Mouse (Mus musculus): ENCODE results near the gene Ppp1ca. TPM values are rescaled to one million over a fixed set of nuclear protein-coding genes. Genes with fewer than 3 reads are reported as not detected.

Gene Ppp1ca
- polyA plus RNA-seq, 1 experiment from 2014 or later = 520 TPM

DNA sequence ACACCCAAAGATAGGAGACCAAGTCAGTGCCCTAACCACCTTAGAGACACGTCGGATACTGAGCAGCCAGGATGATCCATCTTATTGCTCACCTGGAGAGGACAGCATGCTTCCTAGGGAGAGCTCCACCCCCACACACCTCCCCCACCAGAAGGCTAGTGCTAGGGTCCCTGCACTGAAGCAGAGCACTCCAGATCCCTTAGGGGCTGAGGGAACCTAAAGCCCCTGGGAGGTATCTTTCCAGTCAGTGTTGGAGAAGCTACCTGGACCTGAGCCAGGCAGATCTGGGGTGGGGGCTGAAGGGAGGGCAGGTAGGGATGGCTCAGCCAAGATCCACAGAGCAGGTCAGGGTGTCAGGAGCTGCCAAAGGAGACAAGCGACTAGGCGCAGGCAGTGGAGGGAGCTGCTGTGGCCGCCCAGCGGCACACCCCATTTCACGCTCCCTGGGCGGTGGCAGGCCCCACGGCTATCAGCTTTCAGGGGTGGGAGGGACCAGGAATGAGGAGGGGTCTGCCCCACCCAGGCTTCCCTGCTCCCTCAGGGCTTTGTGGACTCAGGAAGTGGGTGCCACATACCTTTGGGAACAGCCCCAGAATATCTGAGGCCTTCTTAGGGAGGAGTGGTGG, 37.7 kb downstream of the Ppp1ca start:
- no peaks in the 10 kb centered on the region for H3K36me3 ChIP-seq (ENCODE audit: control insufficient read depth, insufficient read depth, low read length)
- no peak overlapping the region for H3K27ac ChIP-seq (ENCODE audit: low read length)
- H3K27me3 ChIP-seq (ENCODE audit: control insufficient read depth, insufficient read depth, low read depth, low read length) = peaks cover 5% of the 10 kb centered on the region; the same call in 1 of the 2 replicates
- no peak overlapping the region for H3K4me3 ChIP-seq (ENCODE audit: low read depth, low read length)
- no peak for ATAC-seq
- H3K9me3 ChIP-seq (replicated peaks; ENCODE audit: control insufficient read depth, low read length, poor library complexity, severe bottlenecking) = no peaks in the 10 kb centered on the region
- H3K4me1 ChIP-seq (ENCODE audit: control insufficient read depth, insufficient read depth, low read length) = peaks cover 11% of the 10 kb centered on the region
- no peak overlapping the region for H3K4me2 ChIP-seq (ENCODE audit: low read length)
- H3K9ac ChIP-seq (ENCODE audit: low read depth, low read length) = 0 out of 2 replicates have a peak overlapping the region, but pooled peaks have one; percentile 20
- WGBS = 34% methylated on average over 9 of the region's 9 CpGs

- H3K36me3 ChIP-seq (ENCODE audit: control insufficient read depth, insufficient read depth, low read length) = no peaks in the 10 kb centered on the region
- 79% methylated on average over 8 of the region's 8 CpGs for whole genome bisulfite sequencing
Observed at GRCm38 (mm10) chr19:4230415-4230814, 38.5 kb downstream of the Ppp1ca start.

GRCm38 (mm10) chr19:4231253-4232185, 39.7 kb downstream of the Ppp1ca start, which contains the start of gene Pold4:
TSS of gene Pold4 (plus strand) at chr19:4231899.
- WGBS = 10% methylated on average over 26 of the region's 26 CpGs
- peak; percentile 92 for ATAC-seq
- H3K36me3 ChIP-seq (ENCODE audit: control insufficient read depth, insufficient read depth, low read length) = no peaks in the 10 kb centered on the region
- H3K4me1 ChIP-seq (ENCODE audit: control insufficient read depth, insufficient read depth, low read length) = peaks cover 11% of the 10 kb centered on the region
- H3K9ac ChIP-seq (ENCODE audit: low read depth, low read length) = peak within 1 kb of the TSS; percentile 75
- no peaks in the 10 kb centered on the region for H3K9me3 ChIP-seq (replicated peaks; ENCODE audit: control insufficient read depth, low read length, poor library complexity, severe bottlenecking)
- peak within 1 kb of the TSS; percentile 64 for H3K4me3 ChIP-seq (ENCODE audit: low read depth, low read length)
- peaks cover 5% of the 10 kb centered on the region; the same call in 1 of the 2 replicates for H3K27me3 ChIP-seq (ENCODE audit: control insufficient read depth, insufficient read depth, low read depth, low read length)
- peak within 1 kb of the TSS; percentile 76 for H3K27ac ChIP-seq (ENCODE audit: low read length)
- H3K4me2 ChIP-seq (ENCODE audit: low read length) = peak within 1 kb of the TSS; percentile 83

More at GRCm38 (mm10) chr19:4230415-4230814, 38.5 kb downstream of the Ppp1ca start:
- Histone ChIP-seq H3K9me3 (replicated peaks; ENCODE audit: control insufficient read depth, low read length, poor library complexity, severe bottlenecking) (no peaks in the 10 kb centered on the region), H3K4me3 (ENCODE audit: low read depth, low read length) (no peak overlapping the region), H3K4me2 (ENCODE audit: low read length) (no peak overlapping the region), H3K4me1 (ENCODE audit: control insufficient read depth, insufficient read depth, low read length) (peaks cover 11% of the 10 kb centered on the region), H3K27ac (ENCODE audit: low read length) (no peak overlapping the region), H3K9ac (ENCODE audit: low read depth, low read length) (no peak overlapping the region), H3K27me3 (ENCODE audit: control insufficient read depth, insufficient read depth, low read depth, low read length) (peaks cover 5% of the 10 kb centered on the region; the same call in 1 of the 2 replicates)
- no peak for ATAC-seq

- H3K9ac ChIP-seq (ENCODE audit: low read depth, low read length) = peak overlapping the region; percentile 75
- peak overlapping the region; percentile 76; the same call in 1 of the 2 replicates for H3K27ac ChIP-seq (ENCODE audit: low read length)
- peak overlapping the region; percentile 64 for H3K4me3 ChIP-seq (ENCODE audit: low read depth, low read length)
- H3K4me2 ChIP-seq (ENCODE audit: low read length) = peak overlapping the region; percentile 83
- no peaks in the 10 kb centered on the region for H3K9me3 ChIP-seq (replicated peaks; ENCODE audit: control insufficient read depth, low read length, poor library complexity, severe bottlenecking)
- WGBS = 24% methylated on average over 2 of the region's 2 CpGs
- peaks cover 11% of the 10 kb centered on the region for H3K4me1 ChIP-seq (ENCODE audit: control insufficient read depth, insufficient read depth, low read length)
- no peaks in the 10 kb centered on the region for H3K36me3 ChIP-seq (ENCODE audit: control insufficient read depth, insufficient read depth, low read length)
- peaks cover 5% of the 10 kb centered on the region; the same call in 1 of the 2 replicates for H3K27me3 ChIP-seq (ENCODE audit: control insufficient read depth, insufficient read depth, low read depth, low read length)
- peak; percentile 37; the same call in 1 of the 2 replicates for ATAC-seq
Observed at GRCm38 (mm10) chr19:4232186-4232572, 40.3 kb downstream of the Ppp1ca start.

- peak overlapping the region; percentile 83 for H3K4me2 ChIP-seq (ENCODE audit: low read length)
- no peak for ATAC-seq
- H3K27ac ChIP-seq (ENCODE audit: low read length) = no peak overlapping the region
- no peaks in the 10 kb centered on the region for H3K36me3 ChIP-seq (ENCODE audit: control insufficient read depth, insufficient read depth, low read length)
- no peak overlapping the region; the same call in 1 of the 2 replicates for H3K4me3 ChIP-seq (ENCODE audit: low read depth, low read length)
- peaks cover 11% of the 10 kb centered on the region for H3K4me1 ChIP-seq (ENCODE audit: control insufficient read depth, insufficient read depth, low read length)
- no peaks in the 10 kb centered on the region for H3K9me3 ChIP-seq (replicated peaks; ENCODE audit: control insufficient read depth, low read length, poor library complexity, severe bottlenecking)
- WGBS = 80% methylated on average over 7 of the region's 7 CpGs
- peak overlapping the region; percentile 75; the same call in 1 of the 2 replicates for H3K9ac ChIP-seq (ENCODE audit: low read depth, low read length)
- peaks cover 5% of the 10 kb centered on the region; the same call in 1 of the 2 replicates for H3K27me3 ChIP-seq (ENCODE audit: control insufficient read depth, insufficient read depth, low read depth, low read length)
Observed at GRCm38 (mm10) chr19:4232651-4233050, 40.8 kb downstream of the Ppp1ca start.

GRCm38 (mm10) chr19:4234548-4234947, 42.7 kb downstream of the Ppp1ca start:
- no peak overlapping the region for H3K4me2 ChIP-seq (ENCODE audit: low read length)
- ATAC-seq = no peak
- H3K27ac ChIP-seq (ENCODE audit: low read length) = no peak overlapping the region
- no peaks in the 10 kb centered on the region for H3K9me3 ChIP-seq (replicated peaks; ENCODE audit: control insufficient read depth, low read length, poor library complexity, severe bottlenecking)
- WGBS = 70% methylated on average over 4 of the region's 4 CpGs
- no peaks in the 10 kb centered on the region for H3K36me3 ChIP-seq (ENCODE audit: control insufficient read depth, insufficient read depth, low read length)
- H3K4me1 ChIP-seq (ENCODE audit: control insufficient read depth, insufficient read depth, low read length) = peaks cover 11% of the 10 kb centered on the region
- peaks cover 5% of the 10 kb centered on the region; the same call in 1 of the 2 replicates for H3K27me3 ChIP-seq (ENCODE audit: control insufficient read depth, insufficient read depth, low read depth, low read length)
- H3K9ac ChIP-seq (ENCODE audit: low read depth, low read length) = no peak overlapping the region
- no peak overlapping the region for H3K4me3 ChIP-seq (ENCODE audit: low read depth, low read length)

- Histone ChIP-seq H3K36me3 (ENCODE audit: control insufficient read depth, insufficient read depth, low read length) (no peaks in the 10 kb centered on the region), H3K27ac (ENCODE audit: low read length) (no peak overlapping the region), H3K9ac (ENCODE audit: low read depth, low read length) (no peak overlapping the region), H3K27me3 (ENCODE audit: control insufficient read depth, insufficient read depth, low read depth, low read length) (no peaks in the 10 kb centered on the region), H3K9me3 (replicated peaks; ENCODE audit: control insufficient read depth, low read length, poor library complexity, severe bottlenecking) (no peaks in the 10 kb centered on the region), H3K4me1 (ENCODE audit: control insufficient read depth, insufficient read depth, low read length) (no peaks in the 10 kb centered on the region), H3K4me2 (ENCODE audit: low read length) (no peak overlapping the region), H3K4me3 (ENCODE audit: low read depth, low read length) (no peak overlapping the region)
- WGBS = 81% methylated on average over 8 of the region's 8 CpGs
- ATAC-seq = no peak
Observed at GRCm38 (mm10) chr19:4240247-4240668, 48.4 kb downstream of the Ppp1ca start.

DNA sequence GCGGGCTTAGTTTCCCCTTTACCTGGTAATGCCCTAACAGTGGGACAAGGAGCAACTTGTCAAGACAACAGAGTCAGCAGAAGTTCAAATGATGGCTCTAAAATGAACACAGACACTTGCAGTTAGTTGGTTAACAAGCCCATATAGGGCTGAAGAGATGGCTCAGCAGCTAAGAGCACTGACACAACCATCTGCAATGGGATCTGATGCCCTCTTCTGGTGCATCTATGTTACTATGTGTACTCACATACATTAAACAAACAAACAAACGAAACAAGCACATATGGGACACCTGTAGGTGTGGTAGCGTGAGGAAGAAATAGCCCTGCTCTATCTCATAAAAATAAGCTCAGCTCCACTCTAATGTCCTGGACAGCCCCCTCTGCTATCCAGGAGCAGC, 50.6 kb downstream of the Ppp1ca start:
- Histone ChIP-seq H3K36me3 (ENCODE audit: control insufficient read depth, insufficient read depth, low read length) (no peaks in the 10 kb centered on the region), H3K9me3 (replicated peaks; ENCODE audit: control insufficient read depth, low read length, poor library complexity, severe bottlenecking) (no peaks in the 10 kb centered on the region), H3K4me3 (ENCODE audit: low read depth, low read length) (no peak overlapping the region), H3K27me3 (ENCODE audit: control insufficient read depth, insufficient read depth, low read depth, low read length) (no peaks in the 10 kb centered on the region), H3K9ac (ENCODE audit: low read depth, low read length) (no peak overlapping the region), H3K27ac (ENCODE audit: low read length) (no peak overlapping the region), H3K4me2 (ENCODE audit: low read length) (no peak overlapping the region), H3K4me1 (ENCODE audit: control insufficient read depth, insufficient read depth, low read length) (no peaks in the 10 kb centered on the region)
- ATAC-seq = no peak
- WGBS = 69% methylated on average over 3 of the region's 3 CpGs
